Mouse (Mus musculus) embryonic facial prominence, embryonic 14.5 days (tissue): ENCODE measurements around the gene Cers5. TPM values are rescaled to one million over a fixed set of nuclear protein-coding genes. Genes with fewer than 3 reads are reported as not detected.
A peak's percentile ranks its signal among the peaks of the same experiment; 100 is the strongest.

Experiments used
- ATAC-seq: fragments of 200-750 bp; cut with Nextera tagmentation; 2 replicates; pipeline ENCODE4 v1.8.0; 2017; ENCODE audit warnings: low read depth, moderate number of reproducible peaks, moderate TSS enrichment
- DNase-seq: peaks from one replicate; pipeline ENCODE4 v3.0.0-alpha.2; 2015; ENCODE audit warnings: low spot score
- H3K27ac ChIP-seq: fragments of 300-500 bp; sonication (generic); replicated peaks from 2 replicates; pipeline ENCODE4 v1.5.1; 2014; ENCODE audit warnings: low read depth, mild to moderate bottlenecking, low read length, moderate library complexity
- H3K27me3 ChIP-seq: fragments of 300-500 bp; sonication (generic); replicated peaks from 2 replicates; pipeline ENCODE4 v1.6.1; 2014; ENCODE audit warnings: low read length; ENCODE audit not compliant: control insufficient read depth, insufficient read depth
- H3K36me3 ChIP-seq: fragments of 300-500 bp; sonication (generic); 2 replicates; pipeline ENCODE4 v1.6.1; 2014; ENCODE audit warnings: low read length, mixed read lengths; ENCODE audit not compliant: control insufficient read depth, insufficient read depth
- H3K4me1 ChIP-seq: fragments of 300-500 bp; sonication (generic); 2 replicates; pipeline ENCODE4 v1.6.1; 2014; ENCODE audit warnings: antibody characterized with exemption, low read length; ENCODE audit not compliant: control insufficient read depth, insufficient read depth
- H3K4me2 ChIP-seq: fragments of 300-500 bp; sonication (generic); 2 replicates; pipeline ENCODE4 v1.6.1; 2014; ENCODE audit warnings: low read depth, mild to moderate bottlenecking, low read length, moderate library complexity, mixed read lengths
- H3K4me3 ChIP-seq: fragments of 300-500 bp; sonication (generic); 2 replicates; pipeline ENCODE4 v1.5.1; 2014; ENCODE audit warnings: low read depth, mild to moderate bottlenecking, low read length
- H3K9ac ChIP-seq: fragments of 300-500 bp; sonication (generic); 2 replicates; pipeline ENCODE4 v1.6.1; 2014; ENCODE audit warnings: low read depth, mild to moderate bottlenecking, low read length, moderate library complexity, mixed read lengths
- H3K9me3 ChIP-seq: fragments of 300-500 bp; sonication (generic); 2 replicates; pipeline ENCODE4 v1.6.1; 2016; ENCODE audit warnings: low read length; ENCODE audit not compliant: control insufficient read depth
- WGBS: fragments of 180-500 bp; shearing (Covaris S2); extraction: QIAGEN DNeasy Blood & Tissue Kit; methylation state at CpG from one replicate; pipeline ENCODE4 v1.1.7; 2014; 5-methylcytosine and 5-hydroxymethylcytosine counted together
- polyA plus RNA-seq: library from polyadenylated mRNA; unstranded; fragments of >200 nt; fragmentation: Nextera tagmentation; extraction: Ambion mirVana; gene quantifications from 2 replicates; pipeline ENCODE4 v1.2.1, GENCODE M21; 2014

Gene Cers5
- polyA plus RNA-seq, 1 experiment from 2014 or later: 70.3 TPM

DNA sequence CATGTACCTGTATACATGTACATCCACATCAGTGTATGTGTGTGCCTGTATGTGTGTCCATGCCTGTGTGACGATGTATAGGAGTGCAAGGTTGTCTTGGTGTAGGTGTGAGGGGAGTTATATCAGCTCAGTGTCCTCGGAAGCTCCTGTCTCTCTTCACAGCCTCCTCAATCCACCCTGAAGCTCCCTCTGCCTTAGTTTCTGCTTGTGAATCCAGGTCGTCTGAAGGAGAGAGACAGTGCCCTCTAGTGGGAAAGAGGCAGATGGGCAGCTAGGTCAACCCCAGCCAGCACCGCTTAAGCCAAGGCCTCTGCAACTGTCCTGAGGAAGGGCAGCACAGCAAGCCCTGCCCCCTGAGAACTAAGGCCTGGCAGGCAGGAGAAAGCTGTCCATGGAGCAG, 84.0 kb downstream of the Cers5 start:
- ATAC-seq: peak; percentile 69
- WGBS: 4% methylated on average over 4 of the region's 4 CpGs

More for the DNA sequence above, 84.0 kb downstream of the Cers5 start:
- no peak overlapping the region for H3K4me2 ChIP-seq
- H3K9me3 ChIP-seq: no peaks in the 10 kb centered on the region
- no peak overlapping the region for H3K9ac ChIP-seq
- H3K4me1 ChIP-seq: no peaks in the 10 kb centered on the region
- no peaks in the 10 kb centered on the region for H3K36me3 ChIP-seq
- no peaks in the 10 kb centered on the region for H3K27me3 ChIP-seq
- H3K4me3 ChIP-seq: no peak overlapping the region
- peak; percentile 77 for DNase-seq
- H3K27ac ChIP-seq: no peak overlapping the region

Other genes with a start within 250 kb of the Cers5 start
- 1.1 and 1.5 TPM in 2 replicates for gene Faim2, start 244.7 kb downstream of the Cers5 start, polyA plus RNA-seq
- gene Aqp2, start 193.8 kb downstream of the Cers5 start, polyA plus RNA-seq: 0.11 TPM in 1 of 2 replicates, not detected in the other
- 1.8 and 2.9 TPM in 2 replicates for gene Aqp5, start 182.1 kb downstream of the Cers5 start, polyA plus RNA-seq
- gene Aqp6, start 171.5 kb downstream of the Cers5 start, polyA plus RNA-seq: not detected in 2 replicates
- gene Racgap1, start 121.2 kb downstream of the Cers5 start, polyA plus RNA-seq: 75.7 and 89.8 TPM in 2 replicates
- gene Asic1, start 102.5 kb downstream of the Cers5 start, polyA plus RNA-seq: 4.1 and 4.6 TPM in 2 replicates
- gene Smarcd1, start 70.8 kb downstream of the Cers5 start, polyA plus RNA-seq: 27.9 and 35.6 TPM in 2 replicates
- gene Gm17349, start 67.4 kb downstream of the Cers5 start, polyA plus RNA-seq: not detected in 2 replicates
- gene Gpd1, start 55.4 kb downstream of the Cers5 start, polyA plus RNA-seq: 2.0 and 7.3 TPM in 2 replicates
- gene Cox14, start 47.3 kb downstream of the Cers5 start, polyA plus RNA-seq: 176 and 180 TPM in 2 replicates
- 66.6 and 72.6 TPM in 2 replicates for gene Lima1, start 102.6 kb upstream of the Cers5 start, polyA plus RNA-seq
- gene Fam186a, start 194.2 kb upstream of the Cers5 start, polyA plus RNA-seq: not detected in 2 replicates
- gene Larp4, start 197.2 kb upstream of the Cers5 start, polyA plus RNA-seq: 37.1 and 38.2 TPM in 2 replicates